Mouse (Mus musculus): ENCODE measurements at regions not wholly inside any gene's neighbourhood (a gene's known extent, or its start where the extent isn't known, plus 50 kb on each side); places are given as distances from the start of the nearest gene placed in this dataset.
A peak's percentile ranks its signal among the peaks of the same experiment; 100 is the strongest.

DNA sequence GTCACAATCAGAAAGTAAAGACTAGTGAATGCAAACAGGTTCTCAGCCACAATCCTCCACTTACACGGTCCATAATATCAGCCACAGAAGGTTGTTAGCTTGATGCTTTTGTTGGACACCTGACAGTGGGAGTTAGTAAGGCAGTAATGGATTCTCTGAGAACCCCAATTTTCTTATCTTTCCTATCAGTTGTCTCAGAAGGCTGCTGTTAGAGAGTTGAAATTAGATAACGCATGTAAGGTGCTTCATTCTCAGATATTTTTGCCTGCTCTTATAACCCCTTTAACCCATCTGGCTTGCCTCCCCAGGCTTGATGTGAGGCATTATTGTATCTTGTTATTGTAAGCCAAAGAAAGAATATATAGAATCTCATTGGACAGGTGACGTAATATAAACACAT lies 63.0 kb upstream of the Ube2e3 start:
- intact Hi-C loops (cut with DNase I), result no loop called here
- no peak for DNase-seq (ENCODE audit: extremely low spot score in 1 of 2, low spot score in 2 of 2)

DNA sequence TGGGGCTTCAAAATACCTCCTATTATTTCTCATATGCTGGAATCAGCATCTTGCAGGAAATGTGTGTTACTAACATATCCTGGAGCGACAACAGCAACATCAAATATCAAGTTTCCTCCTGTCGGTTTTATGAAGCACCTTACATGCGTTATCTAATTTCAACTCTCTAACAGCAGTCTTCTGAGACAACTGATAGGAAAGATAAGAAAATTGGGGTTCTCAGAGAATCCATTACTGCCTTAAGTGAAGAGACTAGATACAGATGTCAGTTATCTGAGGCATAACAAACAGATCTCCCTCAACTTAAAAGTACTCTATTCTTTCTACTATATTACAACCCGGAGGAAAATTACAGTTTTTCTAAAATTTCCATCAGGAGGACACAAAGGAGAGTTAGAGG lies 64.4 kb upstream of the Ube2e3 start:
- no peak for DNase-seq (ENCODE audit: extremely low spot score in 1 of 2, low spot score in 2 of 2)
- intact Hi-C loops (cut with DNase I), result no loop called here

DNA sequence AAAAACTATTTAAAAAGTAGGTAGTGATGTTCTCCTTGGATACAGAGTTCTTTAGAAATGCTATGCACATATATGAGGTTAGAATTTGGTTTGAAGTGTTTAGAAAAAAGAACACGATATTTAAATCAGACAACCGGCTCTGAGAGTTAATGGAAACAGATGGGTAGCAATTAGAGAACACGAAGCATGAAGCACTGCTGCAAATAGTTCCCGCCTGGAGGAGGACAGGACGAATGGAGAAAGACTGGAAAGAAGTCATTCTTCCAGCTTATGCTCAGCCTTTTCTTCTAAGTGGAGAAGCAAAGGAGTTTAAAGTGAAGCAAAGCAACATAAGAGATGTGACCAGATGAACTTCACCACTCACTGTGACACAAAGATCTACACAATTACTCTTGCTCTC lies 72.5 kb upstream of the Ube2e3 start:
- intact Hi-C loops (cut with DNase I), result no loop called here
- no peak for DNase-seq (ENCODE audit: extremely low spot score in 1 of 2, low spot score in 2 of 2)

DNA sequence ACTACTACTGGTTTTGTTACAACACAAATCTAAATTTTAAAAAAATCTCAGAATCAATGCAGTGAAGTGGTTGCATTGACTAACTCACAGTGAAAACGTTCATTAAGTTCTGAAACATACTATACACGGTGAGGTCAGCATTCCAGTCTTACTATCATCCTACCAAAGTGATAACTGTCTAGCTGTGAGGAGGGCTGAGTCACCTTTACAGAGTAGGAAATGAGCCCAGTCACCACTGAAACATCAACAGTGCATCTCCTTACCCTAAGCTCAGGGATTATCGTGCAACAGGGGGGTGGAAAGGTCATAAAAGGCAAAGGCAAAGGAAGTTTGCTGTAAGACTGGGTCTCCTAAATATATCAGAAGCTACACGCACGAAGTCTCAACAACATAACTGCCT lies 73.2 kb upstream of the Ube2e3 start:
- DNase-seq (ENCODE audit: extremely low spot score in 1 of 2, low spot score in 2 of 2), result no peak
- intact Hi-C loops (cut with DNase I), result no loop called here

DNA sequence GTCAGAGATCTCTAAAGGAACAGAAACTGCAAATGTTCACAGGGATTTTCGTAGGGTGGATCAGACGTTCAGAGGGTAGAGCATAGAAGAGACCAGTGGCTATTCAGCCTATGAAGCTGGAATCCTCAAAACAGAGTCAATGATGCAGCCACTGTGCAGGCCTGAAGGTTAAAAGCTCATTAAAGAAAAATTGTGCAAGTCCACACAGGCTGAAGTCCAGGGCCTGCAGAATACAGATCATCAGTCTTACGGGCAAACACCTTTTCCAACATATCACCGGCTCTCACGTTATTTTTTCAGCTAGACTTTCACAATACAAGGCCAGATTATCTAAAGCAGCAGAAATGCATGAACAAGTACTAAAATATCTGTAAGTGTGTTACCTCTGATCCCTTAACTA lies 78.8 kb upstream of the Ube2e3 start:
- DNase-seq (ENCODE audit: extremely low spot score in 1 of 2, low spot score in 2 of 2), result no peak
- intact Hi-C loops (cut with DNase I), result no loop called here

DNA sequence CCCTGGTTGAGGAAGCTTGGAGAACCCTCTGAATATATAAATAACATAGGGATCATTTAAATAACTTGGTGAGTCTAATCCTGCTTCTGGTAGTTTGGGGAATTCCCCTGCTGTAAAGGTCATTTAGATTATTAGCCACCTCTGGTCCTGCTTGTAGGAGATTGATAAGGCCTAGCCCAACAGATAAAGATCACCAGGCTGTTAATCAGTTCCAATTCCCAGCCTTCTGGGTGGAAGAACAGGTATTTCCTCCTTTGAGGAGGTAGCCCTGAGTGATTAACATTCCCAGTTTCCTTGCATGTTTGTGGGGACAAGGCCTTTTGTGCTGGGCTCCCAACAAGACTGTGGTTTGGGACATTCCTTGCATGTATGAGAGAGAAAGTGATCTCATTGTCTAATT lies 79.7 kb upstream of the Ube2e3 start:
- intact Hi-C loops (cut with DNase I), result no loop called here

DNA sequence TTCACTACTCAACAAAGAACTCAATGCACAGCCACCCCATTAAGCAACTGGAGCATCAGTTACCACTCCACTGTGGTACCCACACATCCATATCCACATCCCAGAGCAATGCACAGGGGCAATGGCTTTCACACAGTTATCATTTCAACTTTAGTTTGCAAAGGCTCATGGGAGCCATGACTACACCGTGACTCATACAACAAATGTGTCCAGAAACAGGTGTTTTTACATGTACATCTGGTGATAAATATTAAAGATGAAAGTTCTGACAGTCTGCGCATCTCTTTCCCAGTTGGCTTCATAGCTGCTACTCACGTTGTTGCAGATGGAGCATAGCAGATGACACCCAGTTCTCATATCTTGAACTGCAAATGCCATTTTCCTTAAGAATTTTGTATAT lies 88.0 kb upstream of the Ube2e3 start:
- intact Hi-C loops (cut with DNase I), result no loop called here
- DNase-seq (ENCODE audit: extremely low spot score in 1 of 2, low spot score in 2 of 2), result no peak

More for the DNA sequence above, 79.7 kb upstream of the Ube2e3 start:
- no peak for DNase-seq (ENCODE audit: extremely low spot score in 1 of 2, low spot score in 2 of 2)

DNA sequence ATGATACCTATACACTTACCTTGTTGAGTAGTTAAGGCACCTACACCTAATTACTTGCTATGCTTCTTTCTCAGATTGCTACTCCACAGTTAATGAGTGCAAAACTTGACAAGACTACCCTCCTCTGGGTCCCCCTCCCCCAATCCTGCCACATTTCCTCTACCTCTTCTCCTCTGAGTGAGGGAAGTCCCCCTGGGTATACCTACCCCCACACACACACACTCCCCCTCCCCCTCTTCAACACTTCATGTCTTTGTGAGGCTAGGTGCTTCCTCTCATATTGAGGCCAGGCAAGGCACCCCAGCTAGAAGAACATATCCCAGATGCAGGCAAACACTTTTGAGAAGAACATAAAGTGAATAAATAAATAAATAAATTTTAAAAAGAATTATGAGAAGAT lies 90.3 kb upstream of the Ube2e3 start:
- DNase-seq (ENCODE audit: extremely low spot score in 1 of 2, low spot score in 2 of 2), result no peak
- intact Hi-C loops (cut with DNase I), result no loop called here

DNA sequence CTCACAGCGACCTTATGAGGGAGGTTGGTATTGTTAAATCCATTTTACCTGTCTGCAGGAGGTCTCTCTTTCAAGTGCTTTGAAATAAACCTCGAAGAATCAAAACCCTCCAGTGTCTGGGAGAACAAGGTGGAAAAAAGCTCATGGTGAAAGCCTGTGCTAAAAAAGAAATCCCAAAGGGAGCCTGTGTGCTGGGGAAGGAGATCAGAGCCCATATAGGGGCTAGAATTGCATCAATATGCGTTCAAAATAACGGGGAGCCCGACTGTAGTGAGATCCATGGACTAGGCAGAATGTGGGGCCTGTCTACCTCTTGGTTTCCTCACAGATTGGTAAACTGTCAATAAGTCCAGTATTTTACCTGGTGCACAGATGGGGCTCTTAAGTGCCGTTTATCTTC lies 113.6 kb upstream of the Ube2e3 start:
- intact Hi-C loops (cut with DNase I), result no loop called here
- DNase-seq (ENCODE audit: extremely low spot score in 1 of 2, low spot score in 2 of 2), result no peak

DNA sequence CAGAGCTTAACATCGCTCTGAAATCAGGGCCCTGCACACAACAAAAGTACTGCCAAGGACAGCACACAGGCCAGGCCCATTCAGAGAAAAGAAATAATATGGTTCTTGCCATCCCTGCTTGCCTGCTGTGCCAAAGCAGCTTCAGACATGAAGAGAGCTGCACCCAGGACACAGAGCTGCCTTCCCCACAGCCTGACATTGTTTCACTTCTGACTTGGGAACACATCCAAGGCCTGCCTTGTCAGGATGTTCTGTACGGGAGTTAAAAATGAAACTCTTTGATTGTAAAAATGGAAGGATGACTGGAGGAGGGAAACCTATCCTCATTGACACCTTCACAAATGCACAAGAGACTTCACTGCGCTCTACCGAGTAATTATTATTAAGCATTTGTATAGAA lies 114.0 kb upstream of the Ube2e3 start:
- intact Hi-C loops (cut with DNase I), result no loop called here
- DNase-seq (ENCODE audit: extremely low spot score in 1 of 2, low spot score in 2 of 2), result no peak

DNA sequence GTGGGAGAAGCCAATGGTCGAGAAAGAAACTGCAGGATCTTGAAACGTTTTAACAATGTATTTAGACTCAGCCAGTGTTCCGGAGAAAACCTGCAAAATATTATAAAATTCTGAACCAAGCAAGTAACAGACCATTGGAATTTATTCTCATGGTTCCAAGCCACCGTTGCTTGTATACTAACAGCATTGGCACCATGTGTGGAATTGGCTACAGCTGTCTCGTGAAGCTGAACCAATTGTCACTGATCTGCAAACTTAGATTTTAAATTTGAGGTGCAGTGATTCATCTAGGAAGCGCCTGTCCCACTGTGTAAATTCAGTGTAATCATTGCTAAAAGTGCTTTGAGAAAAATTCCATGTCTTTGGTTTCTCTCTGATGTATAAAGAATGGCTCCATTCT lies 137.8 kb upstream of the Ube2e3 start:
- DNase-seq (ENCODE audit: extremely low spot score in 1 of 2, low spot score in 2 of 2), result no peak
- intact Hi-C loops (cut with DNase I), result no loop called here

DNA sequence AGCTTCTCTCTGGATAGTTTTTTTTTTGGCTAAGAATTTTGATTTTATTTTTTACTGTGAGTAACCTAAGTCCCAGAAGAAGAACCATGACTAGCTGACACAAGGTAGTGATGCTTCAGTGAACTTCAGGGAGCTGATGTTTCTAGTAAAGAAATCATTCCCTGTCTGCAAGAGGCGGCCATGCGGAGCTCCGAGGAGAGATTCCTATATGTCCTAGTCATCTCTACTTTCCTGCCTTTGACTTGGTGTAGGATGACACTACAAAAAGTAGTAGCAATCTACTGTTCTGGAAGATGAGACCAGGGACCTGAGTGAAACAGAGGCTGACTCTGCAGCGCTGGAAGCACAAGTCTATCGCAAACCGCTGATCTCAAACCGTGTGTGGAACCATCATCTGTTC lies 141.9 kb upstream of the Ube2e3 start:
- intact Hi-C loops (cut with DNase I), result no loop called here
- no peak for DNase-seq (ENCODE audit: extremely low spot score in 1 of 2, low spot score in 2 of 2)

DNA sequence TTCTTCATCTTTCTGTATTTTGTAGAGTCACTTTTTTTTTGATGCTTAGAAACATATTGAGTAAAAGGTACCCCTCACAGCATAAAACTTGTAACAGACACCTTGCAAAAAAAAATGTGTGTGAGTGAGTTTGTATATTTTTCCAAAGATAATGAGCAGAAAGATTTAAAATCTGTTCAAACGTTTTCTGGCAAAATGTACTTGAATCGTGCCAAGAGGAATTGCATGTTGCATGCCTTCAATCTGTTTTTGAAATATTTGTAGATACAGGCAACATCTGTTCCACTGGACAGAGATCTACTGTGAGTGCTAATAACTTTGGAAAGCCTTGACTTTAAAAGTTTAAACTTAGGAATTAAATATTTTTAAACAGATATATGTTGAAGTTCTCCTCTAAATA lies 143.5 kb upstream of the Ube2e3 start:
- intact Hi-C loops (cut with DNase I), result no loop called here
- DNase-seq (ENCODE audit: extremely low spot score in 1 of 2, low spot score in 2 of 2), result no peak

DNA sequence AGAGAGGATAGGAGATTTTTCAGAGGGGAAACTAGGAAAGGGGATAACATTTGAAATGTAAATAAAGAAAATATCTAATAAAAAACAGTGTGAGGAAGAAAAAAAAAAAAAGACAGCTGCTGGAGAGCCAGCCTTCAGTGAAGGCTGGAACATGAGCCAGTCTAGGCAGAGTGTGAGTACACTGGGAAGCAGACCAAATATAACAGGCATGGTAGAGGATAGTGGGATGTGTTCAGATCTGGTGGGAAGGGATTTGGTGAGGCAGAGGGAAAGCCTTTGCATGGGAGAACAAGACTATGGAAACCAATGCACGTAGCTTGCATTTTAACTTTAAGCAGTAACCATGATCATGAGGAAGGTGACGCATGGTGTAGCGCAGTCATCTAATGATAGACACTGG lies 144.5 kb upstream of the Ube2e3 start:
- no peak for DNase-seq (ENCODE audit: extremely low spot score in 1 of 2, low spot score in 2 of 2)
- intact Hi-C loops (cut with DNase I), result no loop called here

DNA sequence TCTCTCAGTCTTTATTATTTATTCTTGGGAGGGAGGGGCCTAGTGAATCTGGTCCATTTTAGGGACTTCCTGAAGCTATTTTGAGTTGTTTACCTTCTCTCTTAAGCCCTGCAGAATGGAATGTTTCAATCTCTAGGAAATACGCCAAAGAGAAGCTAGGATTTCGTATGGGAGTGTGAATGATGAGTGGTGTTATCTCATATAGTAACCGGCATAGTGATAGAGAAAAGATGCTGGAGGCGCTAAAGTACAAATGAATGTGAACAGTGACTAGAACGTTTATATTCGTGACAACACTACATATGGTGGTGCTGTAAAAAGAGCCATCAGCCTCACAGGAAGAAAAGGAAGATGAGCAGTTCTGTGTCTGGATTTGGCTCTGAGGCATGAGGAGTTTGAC lies 145.2 kb upstream of the Ube2e3 start:
- intact Hi-C loops (cut with DNase I), result no loop called here
- DNase-seq (ENCODE audit: extremely low spot score in 1 of 2, low spot score in 2 of 2), result no peak

DNA sequence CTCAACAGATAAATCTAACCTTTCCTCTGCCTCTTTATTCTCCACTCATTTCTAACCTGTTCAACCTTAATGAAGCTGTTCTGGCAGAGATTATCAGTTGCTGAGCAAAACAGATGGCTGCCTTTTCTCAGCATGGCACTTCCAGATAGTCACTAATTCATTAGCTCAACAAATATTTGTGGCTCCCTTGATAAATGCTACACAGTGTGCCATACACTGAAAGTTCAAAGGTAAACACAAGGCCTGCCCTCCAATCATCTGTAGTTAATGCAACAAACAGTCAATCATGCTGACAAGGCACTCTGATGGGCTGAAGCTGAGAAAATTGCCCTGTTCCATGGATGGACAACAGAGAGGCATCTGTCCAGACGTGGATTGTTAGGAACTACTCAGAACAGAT lies 149.4 kb upstream of the Ube2e3 start:
- intact Hi-C loops (cut with DNase I), result no loop called here
- no peak for DNase-seq (ENCODE audit: extremely low spot score in 1 of 2, low spot score in 2 of 2)

DNA sequence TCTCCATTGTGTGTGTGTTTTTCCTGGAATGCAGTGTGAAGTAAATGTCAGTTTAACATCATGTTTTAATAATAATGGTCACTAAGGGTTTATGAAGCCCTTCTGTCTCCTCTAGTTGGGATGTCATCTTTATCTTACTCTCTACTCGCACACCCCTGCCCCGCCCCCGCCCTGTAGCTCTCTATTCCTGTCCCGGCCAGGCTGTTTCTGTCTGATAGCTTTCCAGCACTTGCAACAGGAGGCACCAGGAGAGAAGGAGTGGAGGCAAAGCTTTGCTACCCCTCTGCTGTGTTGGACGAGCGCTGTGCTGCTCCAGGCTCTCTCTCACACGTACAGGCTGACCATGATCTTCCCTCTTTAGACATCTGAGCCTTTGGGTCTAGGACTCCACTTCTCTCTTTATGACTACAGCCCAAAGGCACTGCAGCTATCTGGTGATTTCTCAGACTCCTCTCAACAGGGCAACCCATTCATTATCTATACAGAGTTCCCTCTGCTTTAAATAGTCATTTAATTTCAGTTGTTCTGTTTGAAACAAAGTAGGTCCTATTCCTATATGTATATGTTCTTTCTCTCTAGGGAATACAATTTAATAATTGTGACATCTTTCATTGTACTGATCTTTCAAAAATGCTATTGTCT lies 151.6 kb upstream of the Ube2e3 start:
- intact Hi-C loops (cut with DNase I), result no loop called here
- no peak for DNase-seq (ENCODE audit: extremely low spot score in 1 of 2, low spot score in 2 of 2)

DNA sequence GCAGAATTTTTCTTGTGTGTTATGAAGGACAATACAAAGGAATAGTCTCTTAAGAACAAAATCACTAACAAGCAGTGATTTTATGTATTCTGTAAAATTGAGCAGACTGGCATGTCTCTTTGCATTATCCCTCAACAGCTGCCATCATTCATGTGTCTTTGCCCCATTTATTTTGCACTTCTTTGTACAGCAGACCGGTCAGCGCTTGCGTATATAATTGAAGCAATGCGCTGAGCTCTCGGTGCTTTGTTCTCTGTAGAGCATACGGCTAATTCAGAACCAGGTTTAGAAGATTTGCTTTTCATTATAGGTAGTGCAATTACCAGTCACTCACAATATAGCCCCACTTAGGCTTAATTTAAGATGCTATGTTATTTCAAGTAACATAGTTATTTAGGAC lies 173.1 kb upstream of the Ube2e3 start:
- intact Hi-C loops (cut with DNase I), result no loop called here
- DNase-seq (ENCODE audit: extremely low spot score in 1 of 2, low spot score in 2 of 2), result no peak

DNA sequence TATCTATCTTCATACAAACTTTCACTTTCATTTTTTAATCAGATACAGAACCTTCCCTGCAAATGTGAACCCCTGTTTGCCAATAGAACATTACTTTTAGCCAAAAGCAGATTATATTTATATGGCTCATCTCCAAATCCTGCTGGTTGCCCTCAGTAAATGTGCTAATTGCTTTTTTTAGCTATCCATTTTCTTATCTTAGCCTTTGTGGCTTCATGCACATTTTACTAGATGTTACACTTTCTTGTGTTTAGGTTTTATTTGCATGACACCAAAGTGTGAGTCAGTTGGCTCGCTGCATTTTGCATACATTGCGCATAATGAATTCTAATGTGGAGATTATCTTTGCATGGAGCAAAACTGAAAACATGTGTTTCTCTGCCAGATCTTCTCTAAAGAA lies 211.3 kb upstream of the Ube2e3 start:
- intact Hi-C loops (cut with DNase I), result no loop called here
- no peak for DNase-seq (ENCODE audit: extremely low spot score in 1 of 2, low spot score in 2 of 2)

DNA sequence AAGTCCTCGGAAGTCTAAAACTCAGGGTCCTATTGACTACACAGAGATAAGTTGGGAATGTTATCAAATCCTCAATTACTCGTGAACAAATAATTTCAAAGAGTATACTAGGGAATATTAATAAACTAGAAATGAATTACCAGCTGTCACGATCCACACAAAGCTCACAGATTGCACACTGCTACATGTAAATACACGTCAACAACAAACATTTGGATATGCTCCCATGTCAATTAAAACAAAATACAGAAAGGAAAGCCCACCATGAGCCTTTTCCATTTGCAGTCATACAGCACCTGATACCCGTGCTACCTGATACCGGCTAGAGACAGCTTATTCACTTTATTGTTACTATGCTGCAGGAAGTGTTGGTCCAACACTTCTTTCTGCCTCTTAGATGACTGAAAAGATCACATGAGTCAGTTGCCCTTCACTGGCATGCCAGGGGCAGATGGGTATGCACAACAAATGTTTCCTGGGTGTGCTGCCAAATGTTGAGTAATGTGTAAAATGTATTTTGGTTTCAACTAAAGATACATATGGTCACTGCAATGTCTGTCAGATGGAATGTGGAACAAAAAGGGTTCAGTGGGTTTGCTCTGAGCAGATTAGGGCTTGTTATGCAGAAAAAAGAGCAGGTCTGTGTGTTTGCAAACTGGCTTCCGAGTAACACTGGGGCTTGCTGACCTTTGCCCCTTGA lies 212.6 kb upstream of the Ube2e3 start:
- DNase-seq (ENCODE audit: extremely low spot score in 1 of 2, low spot score in 2 of 2), result peak; percentile 25 to 33
- intact Hi-C loops (cut with DNase I), result no loop called here

DNA sequence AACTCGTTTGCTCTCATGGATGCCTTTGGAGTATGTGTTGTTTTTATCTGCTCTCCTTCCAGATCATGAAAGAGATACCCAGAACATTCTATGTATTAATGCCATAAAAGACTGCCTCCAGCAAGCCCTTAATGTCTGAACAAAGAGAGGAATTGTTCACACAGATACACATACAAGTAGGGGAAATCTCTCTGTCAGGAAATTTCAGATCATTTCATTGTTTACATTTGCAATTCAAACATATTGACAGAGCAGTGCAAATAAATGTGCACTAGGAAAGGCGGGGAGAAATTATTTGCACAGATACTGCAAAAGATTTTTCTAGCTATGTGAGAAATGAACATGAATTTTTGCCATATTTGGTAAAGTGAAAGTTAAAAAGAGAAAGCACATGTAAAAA lies 216.4 kb upstream of the Ube2e3 start:
- no peak for DNase-seq (ENCODE audit: extremely low spot score in 1 of 2, low spot score in 2 of 2)
- intact Hi-C loops (cut with DNase I), result no loop called here

Data from left cerebral cortex, postnatal 10 days (tissue).